14 mouse cellular contexts compared by ENCODE assay signal in genomic region chr3:89262417-89262816, GRCm38 (mm10). TPM values are rescaled to one million over a fixed set of nuclear protein-coding genes. Genes with fewer than 3 reads are reported as not detected.
DNase-seq lines count a peak whose midpoint lies in the region; ATAC-seq and TF ChIP-seq lines count a peak whose summit lies in the region.
"Had no signal": no experiment of that assay in that cellular context is flagged by ENCODE, and none has a peak within 500 bp of the region (broad histone marks: within the 10 kb centered on the region; RNA-seq: fewer than 3 reads in every experiment).

No protein-coding gene starts in this region.

- WGBS in heart, embryonic 13.5 days = 49% methylated on average over 10 of the region's 10 CpGs
- WGBS in kidney, postnatal 0 days = 60% methylated on average over 10 of the region's 10 CpGs

- DNase-seq in gastrocnemius, adult 2 months = no peak
- DNase-seq in gastrocnemius, postnatal 4 days (ENCODE audit: low spot score in 2 of 2) = no peak
- DNase-seq in kidney, postnatal 0 days (ENCODE audit: low spot score) = peak; percentile 21
- DNase-seq in liver = no peak
- no peak for DNase-seq in left cerebral cortex, postnatal 14 days (ENCODE audit: low spot score in 2 of 2)
- no peak for DNase-seq in left cerebral cortex, postnatal 25 days (ENCODE audit: low spot score in 2 of 2)
- DNase-seq: cerebellum, postnatal 10 days; liver, embryonic 13.5 days; thymus, postnatal 36 days had no signal

- no peak overlapping the region for H3K4me2 ChIP-seq in heart, embryonic 13.5 days
- no peak overlapping the region for H3K4me2 ChIP-seq in kidney, postnatal 0 days (ENCODE audit: low read length)
- H3K4me2 ChIP-seq: hindbrain, embryonic 12.5 days; liver, embryonic 13.5 days; midbrain, embryonic 13.5 days had no signal

- intact Hi-C loops in gastrocnemius, adult 2 months (cut with DNase I) = no loop called here
- intact Hi-C loops in left cerebral cortex, postnatal 14 days (cut with DNase I) = no loop called here
- intact Hi-C loops in left cerebral cortex, postnatal 25 days (cut with DNase I) = no loop called here

- H3K4me3 ChIP-seq in gastrocnemius, adult 2 months = no peak overlapping the region
- H3K4me3 ChIP-seq in ES-Bruce4 (ENCODE audit: low read depth, low read length) = no peak overlapping the region
- H3K4me3 ChIP-seq in heart, embryonic 13.5 days = no peak overlapping the region
- H3K4me3 ChIP-seq in kidney, postnatal 0 days (replicated peaks; ENCODE audit: low read depth, low read length) = no peak overlapping the region
- H3K4me3 ChIP-seq: hindbrain, embryonic 12.5 days; liver, embryonic 13.5 days; midbrain, embryonic 13.5 days had no signal

- H3K27me3 ChIP-seq in ES-Bruce4 (ENCODE audit: control insufficient read depth, insufficient read depth, low read length, poor library complexity, severe bottlenecking) = no peaks in the 10 kb centered on the region
- H3K27me3 ChIP-seq in heart, embryonic 13.5 days (replicated peaks) = 0 out of 2 replicates have a peak, but pooled peaks cover 9% of the 10 kb centered on the region
- no peaks in the 10 kb centered on the region for H3K27me3 ChIP-seq in kidney, postnatal 0 days (ENCODE audit: insufficient read depth, low read length)
- H3K27me3 ChIP-seq: hindbrain, embryonic 12.5 days had no signal

- peaks cover 2% of the 10 kb centered on the region for H3K4me1 ChIP-seq in ES-Bruce4 (ENCODE audit: control insufficient read depth, insufficient read depth, low read length)
- H3K4me1 ChIP-seq in heart, embryonic 13.5 days = peaks cover 18% of the 10 kb centered on the region
- 0 out of 2 replicates have a peak, but pooled peaks cover 5% of the 10 kb centered on the region for H3K4me1 ChIP-seq in kidney, postnatal 0 days (replicated peaks; ENCODE audit: insufficient read depth, low read length)

- H3K9me3 ChIP-seq in ES-Bruce4 (replicated peaks; ENCODE audit: control insufficient read depth, insufficient read depth, low read length, poor library complexity, severe bottlenecking) = no peaks in the 10 kb centered on the region
- no peaks in the 10 kb centered on the region for H3K9me3 ChIP-seq in heart, embryonic 13.5 days
- no peaks in the 10 kb centered on the region for H3K9me3 ChIP-seq in kidney, postnatal 0 days (replicated peaks; ENCODE audit: low read length)
- H3K9me3 ChIP-seq: hindbrain, embryonic 12.5 days; liver, embryonic 13.5 days; midbrain, embryonic 13.5 days had no signal

- no peak for TF ChIP-seq POLR2A in ES-Bruce4 (IDR thresholded peaks at IDR 0.05; ENCODE audit: insufficient read depth, low read length)

- no peak for ATAC-seq in heart, embryonic 13.5 days (ENCODE audit: extremely low read depth, insufficient number of reproducible peaks, low FRiP score, low TSS enrichment)
- ATAC-seq in kidney, postnatal 0 days (replicated peaks; ENCODE audit: low FRiP score, low read depth) = no peak
- ATAC-seq: midbrain, embryonic 13.5 days; Patski had no signal

- no peaks in the 10 kb centered on the region for H3K36me3 ChIP-seq in ES-Bruce4 (ENCODE audit: control insufficient read depth, insufficient read depth, low read length, poor library complexity, severe bottlenecking)
- peaks cover under 1% of the 10 kb centered on the region; the same call in 1 of the 2 replicates for H3K36me3 ChIP-seq in heart, embryonic 13.5 days
- no peaks in the 10 kb centered on the region for H3K36me3 ChIP-seq in kidney, postnatal 0 days (ENCODE audit: insufficient read depth, low read length)
- H3K36me3 ChIP-seq: hindbrain, embryonic 12.5 days; liver, embryonic 13.5 days; midbrain, embryonic 13.5 days had no signal

- peak overlapping the region; percentile 81 for H3K27ac ChIP-seq in gastrocnemius, adult 2 months
- no peak overlapping the region for H3K27ac ChIP-seq in ES-Bruce4 (ENCODE audit: insufficient read depth, low read length)
- H3K27ac ChIP-seq in heart, embryonic 13.5 days (replicated peaks) = peak overlapping the region; percentile 60
- H3K27ac ChIP-seq in kidney, postnatal 0 days = peak overlapping the region; percentile 31; the same call in 1 of the 2 replicates
- H3K27ac ChIP-seq: hindbrain, embryonic 12.5 days; liver, embryonic 13.5 days; midbrain, embryonic 13.5 days had no signal

- TF ChIP-seq EP300 in ES-Bruce4 (IDR thresholded peaks at IDR 0.05; ENCODE audit: insufficient read depth, low read depth, low read length) = no peak

- no peak for TF ChIP-seq CTCF in gastrocnemius, adult 2 months (IDR thresholded peaks at IDR 0.05)
- TF ChIP-seq CTCF in ES-Bruce4 (IDR thresholded peaks at IDR 0.05; ENCODE audit: low read depth, low read length) = no peak
- no peak for TF ChIP-seq CTCF in kidney, postnatal 0 days (IDR thresholded peaks at IDR 0.05; ENCODE audit: low read depth)

- H3K9ac ChIP-seq in ES-Bruce4 (ENCODE audit: low read depth, poor library complexity, severe bottlenecking) = peak overlapping the region; percentile 40; the same call in 1 of the 2 replicates
- no peak overlapping the region for H3K9ac ChIP-seq in heart, embryonic 13.5 days
- H3K9ac ChIP-seq in kidney, postnatal 0 days (ENCODE audit: low read depth, low read length) = no peak overlapping the region
- H3K9ac ChIP-seq: hindbrain, embryonic 12.5 days; liver, embryonic 13.5 days; midbrain, embryonic 13.5 days had no signal

RNA-seq across cellular contexts. Expression of gene Dpm3, which starts 3.3 kb away (rescaled TPM):
- total RNA-seq in gastrocnemius, adult 2 months (2021) = 10 to 100 TPM; 16.4 to 26.9 TPM
- total RNA-seq in gastrocnemius, postnatal 4 days (2021) = 10 to 100 TPM; 61.2 to 62.8 TPM
- polyA plus RNA-seq in ES-Bruce4 (2011; ENCODE audit: insufficient read depth, insufficient read length, low read depth, missing spikeins) = 36.7 and 59.9 TPM in 2 replicates
- 77.5 and 85.1 TPM in 2 replicates for polyA plus RNA-seq in heart, embryonic 13.5 days (2015; fragmentation: Nextera tagmentation; extraction: Ambion mirVana)
- 148 and 182 TPM in 2 replicates for polyA plus RNA-seq in kidney, postnatal 0 days (2015; fragmentation: Nextera tagmentation; extraction: Ambion mirVana)
- 10 to 100 TPM; 50.8 to 53.0 TPM for total RNA-seq in left cerebral cortex, postnatal 14 days (2021)
- total RNA-seq in left cerebral cortex, postnatal 25 days (2021) = 10 to 100 TPM; 47.8 to 48.1 TPM

RNA-seq across cellular contexts. Expression of gene Slc50a1, which starts 8.0 kb away (rescaled TPM):
- total RNA-seq in gastrocnemius, adult 2 months (2021) = 1 to 10 TPM; 8.9 to 9.7 TPM
- 10 to 100 TPM; 31.7 to 37.7 TPM for total RNA-seq in gastrocnemius, postnatal 4 days (2021)
- 34.5 and 35.7 TPM in 2 replicates for polyA plus RNA-seq in ES-Bruce4 (2011; ENCODE audit: insufficient read depth, insufficient read length, low read depth, missing spikeins)
- 40.6 and 40.7 TPM in 2 replicates for polyA plus RNA-seq in heart, embryonic 13.5 days (2015; fragmentation: Nextera tagmentation; extraction: Ambion mirVana)
- 75.8 and 82.2 TPM in 2 replicates for polyA plus RNA-seq in kidney, postnatal 0 days (2015; fragmentation: Nextera tagmentation; extraction: Ambion mirVana)
- total RNA-seq in left cerebral cortex, postnatal 14 days (2021) = 10 to 100 TPM; 25.7 to 30.5 TPM
- 10 to 100 TPM; 32.1 to 37.4 TPM for total RNA-seq in left cerebral cortex, postnatal 25 days (2021)

RNA-seq across cellular contexts. Expression of gene Trim46, which starts 16.3 kb away (rescaled TPM):
- total RNA-seq in gastrocnemius, adult 2 months (2021) = under 1 TPM; 0.18 to 0.50 TPM
- under 1 TPM; 0.73 to 0.83 TPM for total RNA-seq in gastrocnemius, postnatal 4 days (2021)
- 5.7 and 7.1 TPM in 2 replicates for polyA plus RNA-seq in ES-Bruce4 (2011; ENCODE audit: insufficient read depth, insufficient read length, low read depth, missing spikeins)
- polyA plus RNA-seq in heart, embryonic 13.5 days (2015; fragmentation: Nextera tagmentation; extraction: Ambion mirVana) = 0.70 and 0.76 TPM in 2 replicates
- 2.7 and 3.7 TPM in 2 replicates for polyA plus RNA-seq in kidney, postnatal 0 days (2015; fragmentation: Nextera tagmentation; extraction: Ambion mirVana)
- 100 to 1,000 TPM; 102 to 105 TPM for total RNA-seq in left cerebral cortex, postnatal 14 days (2021)
- total RNA-seq in left cerebral cortex, postnatal 25 days (2021) = 10 to 100 TPM; 89.8 to 94.3 TPM

RNA-seq across cellular contexts. Expression of gene Krtcap2, which starts 16.7 kb away (rescaled TPM):
- total RNA-seq in gastrocnemius, adult 2 months (2021) = 10 to 100 TPM; 62.9 to 79.7 TPM
- 100 to 1,000 TPM in 1 of 2 experiments, 10 to 100 TPM in 1; 99.9 to 117 TPM for total RNA-seq in gastrocnemius, postnatal 4 days (2021)
- polyA plus RNA-seq in ES-Bruce4 (2011; ENCODE audit: insufficient read depth, insufficient read length, low read depth, missing spikeins) = 163 and 164 TPM in 2 replicates
- 216 and 229 TPM in 2 replicates for polyA plus RNA-seq in heart, embryonic 13.5 days (2015; fragmentation: Nextera tagmentation; extraction: Ambion mirVana)
- polyA plus RNA-seq in kidney, postnatal 0 days (2015; fragmentation: Nextera tagmentation; extraction: Ambion mirVana) = 328 and 371 TPM in 2 replicates
- 10 to 100 TPM; 74.5 to 86.3 TPM for total RNA-seq in left cerebral cortex, postnatal 14 days (2021)
- 10 to 100 TPM; 69.2 to 69.4 TPM for total RNA-seq in left cerebral cortex, postnatal 25 days (2021)

RNA-seq across cellular contexts. Expression of gene Efna1, which starts 18.5 kb away (rescaled TPM):
- total RNA-seq in gastrocnemius, adult 2 months (2021) = 10 to 100 TPM in 1 of 2 experiments, 1 to 10 TPM in 1; 7.9 to 13.1 TPM
- 10 to 100 TPM; 20.4 to 21.8 TPM for total RNA-seq in gastrocnemius, postnatal 4 days (2021)
- polyA plus RNA-seq in ES-Bruce4 (2011; ENCODE audit: insufficient read depth, insufficient read length, low read depth, missing spikeins) = 8.3 and 11.0 TPM in 2 replicates
- polyA plus RNA-seq in heart, embryonic 13.5 days (2015; fragmentation: Nextera tagmentation; extraction: Ambion mirVana) = 33.3 and 38.4 TPM in 2 replicates
- polyA plus RNA-seq in kidney, postnatal 0 days (2015; fragmentation: Nextera tagmentation; extraction: Ambion mirVana) = 79.5 and 83.5 TPM in 2 replicates
- 1 to 10 TPM; 4.0 to 5.9 TPM for total RNA-seq in left cerebral cortex, postnatal 14 days (2021)
- total RNA-seq in left cerebral cortex, postnatal 25 days (2021) = 1 to 10 TPM; 4.1 to 5.2 TPM

Comparison
In these comparisons a context has a peak if more than half of its experiments do, and no peak if none do; other contexts are left out.
1. RNA of gene Trim46, which starts 16.3 kb away (total RNA-seq): 102 to 105 TPM in left cerebral cortex, postnatal 14 days and 89.8 to 94.3 TPM in left cerebral cortex, postnatal 25 days; 0.73 to 0.83 TPM in gastrocnemius, postnatal 4 days and 0.18 to 0.50 TPM in gastrocnemius, adult 2 months; every median in the first group is over 10 times any median in the second.